8 mouse cellular contexts compared by ENCODE assay signal in the genomic region with DNA sequence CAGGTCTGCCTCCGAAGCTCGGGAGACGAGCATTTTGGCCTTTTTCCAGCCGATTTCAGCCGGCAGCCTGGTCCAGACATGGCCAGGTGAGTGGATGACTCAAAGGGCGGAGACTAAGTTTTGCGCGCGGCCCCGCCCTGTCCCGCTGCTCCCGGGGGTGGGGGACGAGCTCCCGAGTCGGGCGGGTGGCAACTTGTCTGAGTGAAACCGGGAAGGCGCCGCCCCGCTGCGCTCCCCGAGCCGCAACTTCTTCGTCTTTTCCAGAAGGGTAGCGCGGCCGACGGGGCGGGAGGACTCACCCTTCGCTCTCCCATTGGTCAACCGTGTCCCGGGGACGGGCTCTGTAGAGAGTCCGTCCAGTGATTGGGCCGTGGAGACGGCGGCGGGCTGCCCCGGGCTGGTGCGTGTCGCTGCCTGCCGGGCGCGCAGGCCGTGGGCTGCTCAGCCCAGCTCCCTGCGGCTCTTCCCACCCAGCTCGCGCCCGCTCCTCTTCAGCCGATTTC. TPM values are rescaled to one million over a fixed set of nuclear protein-coding genes. Genes with fewer than 3 reads are reported as not detected.
DNase-seq lines count a peak whose midpoint lies in the region; ATAC-seq lines count a peak whose summit lies in the region.

No protein-coding gene starts in this region.

- no peaks in the 10 kb centered on the region for H3K9me3 ChIP-seq in megakaryocyte, embryonic 14.5 days

- DNase-seq in adrenal gland, adult 18-20 months (ENCODE audit: low spot score in 2 of 2) = peak; percentile 85 to 88
- peak; percentile 93 for DNase-seq in embryo, embryonic 11 days
- peak; percentile 92 for DNase-seq in gastrocnemius, postnatal 14 days
- DNase-seq in left cerebral cortex, adult 9 months (ENCODE audit: low spot score in 2 of 2) = peak; percentile 38 to 78
- peak; percentile 80 to 81 for DNase-seq in right cerebral cortex, adult 2 months (ENCODE audit: low spot score in 2 of 2)
- peak; percentile 86 for DNase-seq in urinary bladder, postnatal 25 days (ENCODE audit: low spot score)

- peak; percentile 92 for ATAC-seq in inflammation-experienced regulatory T-cells, adult 6 months

- H3K4me1 ChIP-seq in megakaryocyte, embryonic 14.5 days = peaks cover 18% of the 10 kb centered on the region

- peaks cover 39% of the 10 kb centered on the region for H3K36me3 ChIP-seq in megakaryocyte, embryonic 14.5 days (replicated peaks; ENCODE audit: low read length)

- H3K4me3 ChIP-seq in megakaryocyte, embryonic 14.5 days (replicated peaks) = peak overlapping the region; percentile 91

- H3K27me3 ChIP-seq in megakaryocyte, embryonic 14.5 days (replicated peaks) = peaks cover 8% of the 10 kb centered on the region

- intact Hi-C loops in gastrocnemius, postnatal 14 days (cut with DNase I; ENCODE audit: low total_unique reads) = loop anchor here (5.0 kb wide), 1 partner anchor 48 kb away; no protein-coding TSS in a partner anchor

RNA-seq across cellular contexts. Expression of gene Sfn, which starts 2.3 kb away (rescaled TPM):
- 1 to 10 TPM; 1.4 to 1.9 TPM for total RNA-seq in adrenal gland, adult 18-20 months (2021)
- total RNA-seq in gastrocnemius, postnatal 14 days (2021) = 1 to 10 TPM; 1.4 to 1.6 TPM
- polyA plus RNA-seq in inflammation-experienced regulatory T-cells, adult 6 months (2017; shearing (Covaris generic)) = 10 to 100 TPM; 10.9 to 18.2 (median 12.9) TPM
- polyA plus RNA-seq in megakaryocyte, embryonic 14.5 days (2012; ENCODE audit: insufficient read depth, low replicate concordance) = 9.2 and 15.3 TPM in 2 replicates

RNA-seq across cellular contexts. Expression of gene Gpn2, which starts 15.5 kb away (rescaled TPM):
- total RNA-seq in adrenal gland, adult 18-20 months (2021) = 10 to 100 TPM; 16.2 to 16.4 TPM
- total RNA-seq in gastrocnemius, postnatal 14 days (2021) = 1 to 10 TPM; 5.1 to 5.4 TPM
- 1 to 10 TPM; 6.1 to 6.7 (median 6.4) TPM for polyA plus RNA-seq in inflammation-experienced regulatory T-cells, adult 6 months (2017; shearing (Covaris generic))
- polyA plus RNA-seq in megakaryocyte, embryonic 14.5 days (2012; ENCODE audit: insufficient read depth, low replicate concordance) = 45.3 and 49.8 TPM in 2 replicates

RNA-seq across cellular contexts. Expression of gene Gpatch3, which starts 25.1 kb away (rescaled TPM):
- 1 to 10 TPM; 5.7 to 7.2 TPM for total RNA-seq in adrenal gland, adult 18-20 months (2021)
- total RNA-seq in gastrocnemius, postnatal 14 days (2021) = 1 to 10 TPM; 2.3 to 4.2 TPM
- 1 to 10 TPM in 2 of 3 experiments, under 1 TPM in 1; 0.94 to 1.6 (median 1.1) TPM for polyA plus RNA-seq in inflammation-experienced regulatory T-cells, adult 6 months (2017; shearing (Covaris generic))
- 5.4 and 30.6 TPM in 2 replicates for polyA plus RNA-seq in megakaryocyte, embryonic 14.5 days (2012; ENCODE audit: insufficient read depth, low replicate concordance)

RNA-seq across cellular contexts. Expression of gene Nr0b2, which starts 46.4 kb away (rescaled TPM):
- 10 to 100 TPM; 48.6 to 60.7 TPM for total RNA-seq in adrenal gland, adult 18-20 months (2021)
- total RNA-seq in gastrocnemius, postnatal 14 days (2021) = not detected
- polyA plus RNA-seq in inflammation-experienced regulatory T-cells, adult 6 months (2017; shearing (Covaris generic)) = not detected
- polyA plus RNA-seq in megakaryocyte, embryonic 14.5 days (2012; ENCODE audit: insufficient read depth, low replicate concordance) = not detected in 2 replicates

RNA-seq across cellular contexts. Expression of gene Zdhhc18, which starts 50.3 kb away (rescaled TPM):
- total RNA-seq in adrenal gland, adult 18-20 months (2021) = 10 to 100 TPM; 19.6 to 34.5 TPM
- total RNA-seq in gastrocnemius, postnatal 14 days (2021) = 10 to 100 TPM; 18.2 to 26.4 TPM
- polyA plus RNA-seq in inflammation-experienced regulatory T-cells, adult 6 months (2017; shearing (Covaris generic)) = 10 to 100 TPM; 22.8 to 25.9 (median 23.1) TPM
- polyA plus RNA-seq in megakaryocyte, embryonic 14.5 days (2012; ENCODE audit: insufficient read depth, low replicate concordance) = 53.7 and 98.5 TPM in 2 replicates

Comparison
In these comparisons a context has a peak if more than half of its experiments do, and no peak if none do; other contexts are left out.
1. Peak in every context shown above with its lines: DNase-seq, ATAC-seq and H3K4me3 ChIP-seq.